Mouse (Mus musculus): ENCODE measurements around the gene Psg28.
"Not testable (repeated sequence)": the region's sequence is repeated elsewhere in the genome, so short reads cannot be mapped to it uniquely, and the experiment has no call there.

Psg28 gene

GRCm38 (mm10) chr7:18431941-18432340 is at the start of gene Psg28:
TSS of gene Psg28 (minus strand) at chr7:18432041.
- not testable (repeated sequence) for DNase-seq

GRCm38 (mm10) chr7:18403407-18403806 is 28.4 kb downstream of the Psg28 start:
- no peak for DNase-seq

GRCm38 (mm10) chr7:18402527-18403237 is 29.2 kb downstream of the Psg28 start:
- DNase-seq: no peak

GRCm38 (mm10) chr7:18391483-18391882 is 40.4 kb downstream of the Psg28 start:
- DNase-seq: not testable (repeated sequence)

GRCm38 (mm10) chr7:18378295-18378694 is 53.5 kb downstream of the Psg28 start:
- DNase-seq: no peak
